In the genomic region with DNA sequence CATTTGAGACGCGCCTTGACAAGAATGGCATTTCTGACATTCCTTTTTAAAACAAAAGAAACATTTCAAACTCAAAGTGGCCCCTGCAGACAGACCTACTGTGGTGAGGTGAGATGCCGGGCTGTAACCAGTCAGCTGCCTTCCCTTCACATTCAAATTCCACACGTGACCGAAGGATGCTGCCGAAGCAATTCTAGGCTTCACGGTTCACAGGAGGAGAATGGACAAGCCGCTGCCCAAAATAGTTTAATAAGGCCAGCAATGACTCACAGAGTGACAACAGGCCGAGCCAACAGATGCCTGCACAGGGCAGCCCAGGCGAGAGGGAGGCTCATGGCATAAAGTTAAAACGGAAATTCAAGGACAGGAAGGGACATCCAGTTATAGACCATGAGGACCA, we compare ENCODE assay signal across 9 mouse cellular contexts. TPM values are rescaled to one million over a fixed set of nuclear protein-coding genes. Genes with fewer than 3 reads are reported as not detected.
DNase-seq lines count a peak whose midpoint lies in the region; ATAC-seq lines count a peak whose summit lies in the region.
"Had no signal": no experiment of that assay in that cellular context is flagged by ENCODE, and none has a peak within 500 bp of the region (broad histone marks: within the 10 kb centered on the region; RNA-seq: fewer than 3 reads in every experiment).

No protein-coding gene starts in this region.

- peak; percentile 7 for DNase-seq in hindbrain, embryonic 11.5 days (ENCODE audit: low spot score)
- DNase-seq in cerebellum, adult 9-11 months: peak; percentile 76
- DNase-seq in mesoderm, embryonic 11.5 days (ENCODE audit: low read depth, low spot score): peak; percentile 28
- DNase-seq in lung, postnatal 25 days (ENCODE audit: low spot score): no peak
- no peak for DNase-seq in limb, embryonic 10.5 days (ENCODE audit: low spot score)

- no peak overlapping the region for H3K4me2 ChIP-seq in hindbrain, embryonic 11.5 days (replicated peaks; ENCODE audit: low read depth, low read length)
- H3K4me2 ChIP-seq in hindbrain, embryonic 16.5 days (ENCODE audit: low read length): no peak overlapping the region
- H3K4me2 ChIP-seq in heart, embryonic 14.5 days (ENCODE audit: low read length): peak overlapping the region; percentile 34
- H3K4me2 ChIP-seq: lung, embryonic 15.5 days had no signal

- no peaks in the 10 kb centered on the region for H3K27me3 ChIP-seq in hindbrain, embryonic 11.5 days (ENCODE audit: control insufficient read depth, insufficient read depth, low read length)
- no peaks in the 10 kb centered on the region for H3K27me3 ChIP-seq in hindbrain, embryonic 16.5 days (replicated peaks; ENCODE audit: control insufficient read depth, insufficient read depth, low read length)
- no peaks in the 10 kb centered on the region for H3K27me3 ChIP-seq in heart, embryonic 14.5 days (ENCODE audit: control insufficient read depth, insufficient read depth, low read length)
- no peaks in the 10 kb centered on the region for H3K27me3 ChIP-seq in limb, embryonic 10.5 days (ENCODE audit: low read depth, poor library complexity, severe bottlenecking)
- H3K27me3 ChIP-seq: lung, embryonic 15.5 days had no signal

- H3K9ac ChIP-seq in hindbrain, embryonic 11.5 days (ENCODE audit: low read depth, low read length): no peak overlapping the region
- no peak overlapping the region for H3K9ac ChIP-seq in hindbrain, embryonic 16.5 days (ENCODE audit: low read depth, low read length)
- no peak overlapping the region for H3K9ac ChIP-seq in heart, embryonic 14.5 days (ENCODE audit: low read length)
- H3K9ac ChIP-seq: lung, embryonic 15.5 days had no signal

- no peak for ATAC-seq in hindbrain, embryonic 11.5 days (ENCODE audit: low FRiP score)
- ATAC-seq in hindbrain, embryonic 16.5 days: no peak
- ATAC-seq in heart, embryonic 14.5 days (ENCODE audit: insufficient number of reproducible peaks, insufficient read depth, low FRiP score, low read depth): peak; percentile 59; the same call in 1 of the 2 replicates
- no peak for ATAC-seq in inflammation-experienced regulatory T-cells, adult 6 months

- WGBS in hindbrain, embryonic 11.5 days: 51% methylated on average over 11 of the region's 11 CpGs
- 42% methylated on average over 11 of the region's 11 CpGs for WGBS in hindbrain, embryonic 16.5 days
- 30% methylated on average over 11 of the region's 11 CpGs for WGBS in heart, embryonic 14.5 days
- WGBS in limb, embryonic 10.5 days: 85% methylated on average over 11 of the region's 11 CpGs

- H3K4me1 ChIP-seq in hindbrain, embryonic 11.5 days (replicated peaks; ENCODE audit: control insufficient read depth, insufficient read depth, low read length): no peaks in the 10 kb centered on the region
- H3K4me1 ChIP-seq in hindbrain, embryonic 16.5 days (ENCODE audit: control insufficient read depth, insufficient read depth, low read depth, low read length): no peaks in the 10 kb centered on the region
- peaks cover 25 to 40% of the 10 kb centered on the region in 2 experiments for H3K4me1 ChIP-seq in heart, embryonic 14.5 days (ENCODE audit: control insufficient read depth in 2 of 2, insufficient read depth in 2 of 2, low read length in 2 of 2)
- H3K4me1 ChIP-seq in limb, embryonic 10.5 days: peaks cover 12% of the 10 kb centered on the region
- H3K4me1 ChIP-seq: lung, embryonic 15.5 days had no signal

- H3K4me3 ChIP-seq in hindbrain, embryonic 11.5 days (ENCODE audit: low read depth, low read length): no peak overlapping the region
- no peak overlapping the region for H3K4me3 ChIP-seq in hindbrain, embryonic 16.5 days (ENCODE audit: low read length)
- H3K4me3 ChIP-seq in heart, embryonic 14.5 days (ENCODE audit: control insufficient read depth in 1 of 2, insufficient read depth in 1 of 2, low read depth in 1 of 2, low read length in 2 of 2): no peak overlapping the region
- H3K4me3 ChIP-seq in limb, embryonic 10.5 days: no peak overlapping the region
- H3K4me3 ChIP-seq: lung, embryonic 15.5 days had no signal

- H3K9me3 ChIP-seq in hindbrain, embryonic 11.5 days (ENCODE audit: control insufficient read depth, low read length): no peaks in the 10 kb centered on the region
- no peaks in the 10 kb centered on the region for H3K9me3 ChIP-seq in hindbrain, embryonic 16.5 days (ENCODE audit: control insufficient read depth, low read length)
- no peaks in the 10 kb centered on the region for H3K9me3 ChIP-seq in heart, embryonic 14.5 days (ENCODE audit: control insufficient read depth, low read length)
- H3K9me3 ChIP-seq in limb, embryonic 10.5 days (replicated peaks): no peaks in the 10 kb centered on the region
- H3K9me3 ChIP-seq: lung, embryonic 15.5 days had no signal

- H3K27ac ChIP-seq in hindbrain, embryonic 11.5 days (ENCODE audit: low read depth, low read length): no peak overlapping the region
- no peak overlapping the region for H3K27ac ChIP-seq in hindbrain, embryonic 16.5 days (ENCODE audit: low read depth, low read length)
- peak overlapping the region; percentile 81 to 89 for H3K27ac ChIP-seq in heart, embryonic 14.5 days (replicated peaks in 1 of 2; ENCODE audit: control insufficient read depth in 1 of 2, insufficient read depth in 1 of 2, low read depth in 2 of 2, low read length in 2 of 2)
- no peak overlapping the region for H3K27ac ChIP-seq in limb, embryonic 10.5 days
- H3K27ac ChIP-seq: lung, embryonic 15.5 days had no signal

- no peaks in the 10 kb centered on the region for H3K36me3 ChIP-seq in hindbrain, embryonic 11.5 days (ENCODE audit: control insufficient read depth, insufficient read depth, low read length)
- H3K36me3 ChIP-seq in hindbrain, embryonic 16.5 days (ENCODE audit: control insufficient read depth, insufficient read depth, low read length): no peaks in the 10 kb centered on the region
- no peaks in the 10 kb centered on the region for H3K36me3 ChIP-seq in heart, embryonic 14.5 days (ENCODE audit: control insufficient read depth, insufficient read depth, low read length)
- no peaks in the 10 kb centered on the region for H3K36me3 ChIP-seq in limb, embryonic 10.5 days
- H3K36me3 ChIP-seq: lung, embryonic 15.5 days had no signal

RNA-seq across cellular contexts. Expression of gene Osbpl3, which starts 51.3 kb away (rescaled TPM):
- 4.7 and 7.2 TPM in 2 replicates for polyA plus RNA-seq in hindbrain, embryonic 11.5 days (2014; fragmentation: Nextera tagmentation; extraction: Ambion mirVana)
- polyA plus RNA-seq in hindbrain, embryonic 16.5 days (2015; fragmentation: Nextera tagmentation; extraction: Ambion mirVana): 4.5 TPM in 2 replicates
- 16.7 and 19.2 TPM in 2 replicates for polyA plus RNA-seq in heart, embryonic 14.5 days (2014; fragmentation: Nextera tagmentation; extraction: Ambion mirVana)
- polyA plus RNA-seq in inflammation-experienced regulatory T-cells, adult 6 months (2017; shearing (Covaris generic)): 10 to 100 TPM; 29.3 to 61.8 (median 33.5) TPM
- 4.5 and 7.0 TPM in 2 replicates for polyA plus RNA-seq in limb, embryonic 10.5 days (2016; fragmentation: Nextera tagmentation; extraction: Ambion mirVana)

Comparison
In these comparisons a context has a peak if more than half of its experiments do, and no peak if none do; other contexts are left out.
1. DNase-seq: peak in hindbrain, embryonic 11.5 days (single experiment), cerebellum, adult 9-11 months (single experiment) and mesoderm, embryonic 11.5 days (single experiment); none in lung, postnatal 25 days (single experiment) and limb, embryonic 10.5 days (single experiment).
2. H3K27ac ChIP-seq: peak in heart, embryonic 14.5 days (2 of 2); none in hindbrain, embryonic 11.5 days (single experiment), hindbrain, embryonic 16.5 days (single experiment) and limb, embryonic 10.5 days (single experiment).